ENCODE assay signal across 9 mouse cellular contexts in the genomic region with DNA sequence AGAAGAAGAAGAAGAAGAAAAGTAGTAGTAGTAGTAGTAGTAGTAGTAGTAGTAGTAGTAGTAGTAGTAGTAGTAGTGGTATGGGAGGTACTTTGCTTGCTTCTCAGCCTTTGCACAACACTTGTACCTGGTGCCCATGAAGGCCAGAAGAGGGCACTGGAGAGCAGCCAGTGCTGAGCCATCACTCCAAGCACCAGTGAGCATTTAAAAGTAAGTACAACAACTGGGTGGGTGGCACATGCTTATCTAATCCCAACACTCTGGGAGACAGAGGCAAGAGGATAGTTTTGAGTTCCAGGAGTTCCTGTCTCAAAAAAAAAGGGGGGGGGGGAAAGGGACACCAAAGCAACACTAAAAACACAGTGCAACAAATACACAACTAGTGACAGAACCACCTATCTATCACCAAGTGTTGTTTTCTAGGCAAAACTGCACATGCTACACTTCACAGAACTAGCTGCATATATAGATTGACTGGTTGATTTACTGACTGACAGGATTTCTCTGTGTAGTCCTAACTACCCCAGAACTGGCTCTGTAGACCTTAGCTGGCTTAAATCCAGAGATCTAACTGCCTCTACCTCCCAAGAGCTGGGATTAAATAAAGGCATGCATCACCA. TPM values are rescaled to one million over a fixed set of nuclear protein-coding genes. Genes with fewer than 3 reads are reported as not detected.
DNase-seq lines count a peak whose midpoint lies in the region; ATAC-seq lines count a peak whose summit lies in the region.
"Had no signal": no experiment of that assay in that cellular context is flagged by ENCODE, and none has a peak within 500 bp of the region (broad histone marks: within the 10 kb centered on the region; RNA-seq: fewer than 3 reads in every experiment).

No protein-coding gene starts in this region.

- H3K36me3 ChIP-seq in forebrain, embryonic 14.5 days (ENCODE audit: control insufficient read depth, insufficient read depth, low read length), result peaks cover 12% of the 10 kb centered on the region
- peaks cover 2% of the 10 kb centered on the region; the same call in 1 of the 2 replicates for H3K36me3 ChIP-seq in forebrain, embryonic 16.5 days (ENCODE audit: control insufficient read depth, insufficient read depth)

- DNase-seq in forebrain, embryonic 14.5 days (ENCODE audit: low spot score), result peak; percentile 51
- DNase-seq in urinary bladder, postnatal 25 days (ENCODE audit: low spot score), result peak; percentile 21
- no peak for DNase-seq in urinary bladder, adult 18-20 months (ENCODE audit: low spot score in 2 of 2)
- DNase-seq in embryo, embryonic 10.5 days (ENCODE audit: low spot score), result peak; percentile 60
- DNase-seq in large intestine, adult 2 months (ENCODE audit: low read depth, low spot score), result peak; percentile 18
- peak; percentile 76 for DNase-seq in naive thymus-derived CD4-positive, alpha-beta T cell, adult 2 months (ENCODE audit: low read depth)
- DNase-seq in Muller cell, postnatal 12 days (ENCODE audit: inconsistent ontology term), result no peak

- H3K9ac ChIP-seq in forebrain, embryonic 14.5 days (ENCODE audit: low read length), result no peak overlapping the region
- H3K9ac ChIP-seq in forebrain, embryonic 16.5 days (replicated peaks; ENCODE audit: low read depth, low read length), result no peak overlapping the region
- H3K9ac ChIP-seq: limb, embryonic 15.5 days had no signal

- ATAC-seq in forebrain, embryonic 14.5 days, result no peak
- ATAC-seq in forebrain, embryonic 16.5 days, result no peak

- H3K4me1 ChIP-seq in forebrain, embryonic 14.5 days (ENCODE audit: control insufficient read depth, insufficient read depth, low read length), result peaks cover 6% of the 10 kb centered on the region; the same call in 1 of the 2 replicates
- H3K4me1 ChIP-seq in forebrain, embryonic 16.5 days (replicated peaks; ENCODE audit: control insufficient read depth, insufficient read depth, low read length), result peaks cover 5% of the 10 kb centered on the region
- H3K4me1 ChIP-seq: limb, embryonic 15.5 days had no signal

- H3K9me3 ChIP-seq in forebrain, embryonic 14.5 days (replicated peaks; ENCODE audit: control insufficient read depth, low read length), result no peaks in the 10 kb centered on the region
- no peaks in the 10 kb centered on the region for H3K9me3 ChIP-seq in forebrain, embryonic 16.5 days (ENCODE audit: control insufficient read depth, low read length)
- H3K9me3 ChIP-seq: limb, embryonic 15.5 days had no signal

- H3K4me3 ChIP-seq in forebrain, embryonic 14.5 days (ENCODE audit: low read depth, low read length), result no peak overlapping the region
- H3K4me3 ChIP-seq in forebrain, embryonic 16.5 days (replicated peaks; ENCODE audit: low read length), result no peak overlapping the region
- H3K4me3 ChIP-seq: limb, embryonic 15.5 days had no signal

- no peak overlapping the region for H3K27ac ChIP-seq in forebrain, embryonic 14.5 days (ENCODE audit: low read depth, low read length)
- no peak overlapping the region for H3K27ac ChIP-seq in forebrain, embryonic 16.5 days (ENCODE audit: low read length)
- H3K27ac ChIP-seq: limb, embryonic 15.5 days had no signal

- no peak overlapping the region for H3K4me2 ChIP-seq in forebrain, embryonic 14.5 days (ENCODE audit: low read length)
- H3K4me2 ChIP-seq in forebrain, embryonic 16.5 days (ENCODE audit: low read length), result no peak overlapping the region
- H3K4me2 ChIP-seq: limb, embryonic 15.5 days had no signal

- no peaks in the 10 kb centered on the region for H3K27me3 ChIP-seq in forebrain, embryonic 14.5 days (replicated peaks; ENCODE audit: control insufficient read depth, insufficient read depth, low read length)
- no peaks in the 10 kb centered on the region for H3K27me3 ChIP-seq in forebrain, embryonic 16.5 days (replicated peaks; ENCODE audit: control insufficient read depth, insufficient read depth, low read length)
- H3K27me3 ChIP-seq: limb, embryonic 15.5 days had no signal

RNA-seq across cellular contexts. Expression of a gene that starts 6.4 kb away (rescaled TPM):
- 68.9 and 78.4 TPM in 2 replicates for polyA plus RNA-seq in forebrain, embryonic 14.5 days (2014; fragmentation: Nextera tagmentation; extraction: Ambion mirVana)
- polyA plus RNA-seq in forebrain, embryonic 16.5 days (2015; fragmentation: Nextera tagmentation; extraction: Ambion mirVana), result 55.8 and 67.3 TPM in 2 replicates
- 10.9 and 11.5 TPM in 2 replicates for polyA plus RNA-seq in large intestine, adult 2 months (2012; rRNA removed)

Comparison
In these comparisons a context has a peak if more than half of its experiments do, and no peak if none do; other contexts are left out.
1. DNase-seq: peak in forebrain, embryonic 14.5 days (single experiment), urinary bladder, postnatal 25 days (single experiment), embryo, embryonic 10.5 days (single experiment), large intestine, adult 2 months (single experiment) and naive thymus-derived CD4-positive, alpha-beta T cell, adult 2 months (single experiment); none in urinary bladder, adult 18-20 months (0 of 2) and Muller cell, postnatal 12 days (single experiment).